Mouse (Mus musculus) erythroblast, embryonic 14.5 days (primary cell): ENCODE data around the gene Olfr1186. TPM values are rescaled to one million over a fixed set of nuclear protein-coding genes. Genes with fewer than 3 reads are reported as not detected.
"Not testable (repeated sequence)": the region's sequence is repeated elsewhere in the genome, so short reads cannot be mapped to it uniquely, and the experiment has no call there.

Experiments used
- H3K27me3 ChIP-seq: 2 replicates; pipeline ENCODE4 v1.6.1; 2012; ENCODE audit warnings: inconsistent platforms; ENCODE audit not compliant: control insufficient read depth
- H3K36me3 ChIP-seq: 2 replicates; pipeline ENCODE4 v1.6.1; 2012; ENCODE audit warnings: mild to moderate bottlenecking, inconsistent platforms; ENCODE audit not compliant: control insufficient read depth
- H3K4me1 ChIP-seq: 2 replicates; pipeline ENCODE4 v1.6.1; 2012; ENCODE audit warnings: inconsistent platforms; ENCODE audit not compliant: control insufficient read depth
- H3K4me3 ChIP-seq: replicated peaks from 2 replicates; pipeline ENCODE3; 2012; ENCODE audit warnings: moderate library complexity, mild to moderate bottlenecking, inconsistent platforms
- H3K9me3 ChIP-seq: 2 replicates; pipeline ENCODE4 v1.6.1; 2012; ENCODE audit warnings: low read length, inconsistent platforms, mixed read lengths; ENCODE audit not compliant: control insufficient read depth
- GATA1 ChIP-seq: IDR thresholded peaks from 2 replicates; pipeline ENCODE4 v1.6.1; 2012; ENCODE audit warnings: low read length, inconsistent platforms, mixed read lengths
- TAL1 ChIP-seq: IDR thresholded peaks from 3 replicates; pipeline ENCODE4 v1.6.1; 2012; ENCODE audit warnings: low read length, inconsistent platforms, mixed read lengths
- polyA plus RNA-seq: library from polyadenylated mRNA; stranded (reverse); fragments of >175 nt; gene quantifications from 2 replicates; pipeline ENCODE4 v1.2.3, GENCODE M21; 2012

The Olfr1186 gene
- not detected in 2 replicates for polyA plus RNA-seq

DNA sequence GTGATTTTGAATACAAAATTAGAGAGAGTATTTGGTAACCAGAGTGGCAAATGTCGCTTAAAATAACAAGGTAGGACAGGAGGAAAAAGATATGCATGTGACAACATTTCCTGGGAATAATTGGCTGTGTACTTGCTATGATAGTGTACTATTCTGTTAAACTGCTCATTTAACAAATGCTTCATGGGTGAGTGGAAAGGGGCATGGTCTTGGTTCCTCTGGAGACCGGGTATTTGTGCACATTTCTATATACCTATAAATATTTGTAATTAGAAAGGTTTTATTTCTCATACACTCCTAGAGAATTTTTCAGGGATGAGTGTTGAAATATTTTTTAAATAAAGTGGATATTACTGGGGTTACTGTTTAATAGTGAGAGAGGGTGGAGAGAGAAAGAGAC lies at the start of gene Olfr1186:
Gene Olfr1186 (plus strand): TSS at position 301 of the 400 bp plus-strand sequence.
- Histone ChIP-seq H3K9me3 (no peaks in the 10 kb centered on the region), H3K27me3 (no peaks in the 10 kb centered on the region), H3K36me3 (no peaks in the 10 kb centered on the region), H3K4me3 (no peak within 1 kb of the TSS), H3K4me1 (no peaks in the 10 kb centered on the region)
- TF ChIP-seq GATA1 (no peak), TAL1 (no peak)

DNA sequence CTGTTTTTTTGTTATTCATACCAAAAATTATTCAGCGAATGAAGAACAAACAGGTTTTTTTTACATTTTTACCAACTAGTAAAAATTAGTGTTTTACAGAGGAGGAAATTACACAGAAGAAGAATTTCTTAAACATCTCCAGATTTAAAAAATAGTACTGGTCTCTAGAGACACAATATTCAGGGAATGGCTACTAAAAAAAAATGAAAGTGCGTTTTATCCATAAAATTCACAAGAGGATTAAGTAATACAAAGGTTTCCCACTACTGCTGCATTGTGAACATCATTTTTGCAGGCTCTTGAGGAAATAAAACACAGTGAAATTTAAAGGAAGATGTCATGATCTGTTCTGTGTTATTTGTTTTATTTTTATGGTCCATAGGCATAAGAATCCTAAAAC lies 35.1 kb upstream of the Olfr1186 start, which contains the start of gene Olfr1184:
Gene Olfr1184 (plus strand): TSS at position 301 of the 400 bp plus-strand sequence.
- H3K36me3 ChIP-seq: no peaks in the 10 kb centered on the region
- no peak for TF ChIP-seq GATA1
- TF ChIP-seq TAL1: no peak

DNA sequence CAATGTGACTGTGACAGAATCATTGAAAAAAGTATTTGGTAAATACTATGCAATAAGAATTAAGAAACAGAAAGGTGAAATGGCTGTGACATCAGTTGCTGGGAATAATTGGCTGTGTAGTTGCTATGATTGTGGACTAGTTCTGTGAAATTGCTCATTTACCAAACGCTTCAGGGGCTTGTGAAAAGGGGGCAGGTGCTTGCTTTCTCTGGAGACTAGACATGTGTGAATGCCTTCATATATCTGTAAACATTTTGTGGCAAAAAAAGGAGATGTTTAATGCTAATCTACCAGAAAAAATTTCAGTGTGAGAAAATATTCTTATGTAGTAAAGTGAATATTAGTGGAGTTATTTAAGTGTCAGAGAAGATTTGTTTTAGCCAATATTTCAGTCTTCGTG lies 25.3 kb upstream of the Olfr1186 start, which contains the start of gene Olfr1185-ps1:
Gene Olfr1185-ps1 (plus strand): TSS at position 301 of the 400 bp plus-strand sequence.
- H3K36me3 ChIP-seq: no peaks in the 10 kb centered on the region
- H3K9me3 ChIP-seq: no peaks in the 10 kb centered on the region
- no peak within 1 kb of the TSS for H3K4me3 ChIP-seq
- TF ChIP-seq GATA1: no peak
- TF ChIP-seq TAL1: no peak
- H3K27me3 ChIP-seq: no peaks in the 10 kb centered on the region
- no peaks in the 10 kb centered on the region for H3K4me1 ChIP-seq

More for the DNA sequence above, 35.1 kb upstream of the Olfr1186 start, which contains the start of gene Olfr1184:
- H3K4me1 ChIP-seq: no peaks in the 10 kb centered on the region
- no peaks in the 10 kb centered on the region for H3K9me3 ChIP-seq
- H3K27me3 ChIP-seq: no peaks in the 10 kb centered on the region
- no peak within 1 kb of the TSS for H3K4me3 ChIP-seq

DNA sequence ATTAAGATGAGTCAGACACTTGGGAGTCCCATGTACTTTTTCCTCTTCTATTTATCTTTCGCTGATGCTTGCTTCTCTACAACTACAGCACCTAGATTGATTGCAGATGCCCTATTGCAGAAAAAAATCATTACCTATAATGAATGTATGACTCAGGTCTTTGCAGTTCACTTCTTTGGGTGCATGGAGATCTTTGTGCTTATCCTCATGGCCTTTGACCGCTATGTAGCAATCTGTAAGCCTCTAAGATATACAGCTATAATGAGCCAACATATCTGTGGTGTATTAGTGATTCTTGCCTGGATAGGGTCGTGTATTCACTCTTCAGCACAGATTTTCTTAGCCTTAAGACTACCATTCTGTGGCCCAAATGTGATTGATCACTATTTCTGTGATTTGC lies 7.4 kb downstream of the Olfr1186 start:
- TF ChIP-seq GATA1: no peak
- no peaks in the 10 kb centered on the region for H3K27me3 ChIP-seq

DNA sequence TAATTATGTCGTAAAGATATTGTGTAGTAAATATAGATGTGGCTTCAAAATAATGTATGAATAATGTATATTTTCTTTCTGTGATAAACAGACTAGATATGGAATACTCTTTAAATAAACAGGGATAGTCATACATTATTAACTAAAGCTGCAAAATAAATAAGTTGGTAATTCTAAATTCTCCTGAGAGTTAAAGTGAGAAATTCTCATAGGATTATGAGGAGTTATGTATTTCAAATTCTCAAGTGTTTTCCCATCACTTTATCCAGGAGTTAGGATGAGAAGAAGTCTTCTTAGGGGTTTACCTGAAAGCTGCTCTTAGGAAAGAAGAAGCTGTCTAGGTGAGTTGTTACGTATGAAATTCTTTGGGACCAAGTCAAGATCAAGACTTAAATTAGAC lies 38.3 kb downstream of the Olfr1186 start, which contains the start of gene Olfr1188:
Gene Olfr1188 (plus strand): TSS at position 301 of the 400 bp plus-strand sequence.
- Histone ChIP-seq H3K36me3 (no peaks in the 10 kb centered on the region), H3K4me1 (no peaks in the 10 kb centered on the region), H3K9me3 (peaks cover 2% of the 10 kb centered on the region; the same call in 1 of the 2 replicates), H3K27me3 (no peaks in the 10 kb centered on the region), H3K4me3 (no peak within 1 kb of the TSS)
- TF ChIP-seq GATA1: no peak
- no peak for TF ChIP-seq TAL1

More for the DNA sequence above, 7.4 kb downstream of the Olfr1186 start:
- Histone ChIP-seq H3K9me3 (peaks cover 5% of the 10 kb centered on the region; the same call in 1 of the 2 replicates), H3K36me3 (no peaks in the 10 kb centered on the region), H3K4me1 (no peaks in the 10 kb centered on the region), H3K4me3 (no peak overlapping the region)

DNA sequence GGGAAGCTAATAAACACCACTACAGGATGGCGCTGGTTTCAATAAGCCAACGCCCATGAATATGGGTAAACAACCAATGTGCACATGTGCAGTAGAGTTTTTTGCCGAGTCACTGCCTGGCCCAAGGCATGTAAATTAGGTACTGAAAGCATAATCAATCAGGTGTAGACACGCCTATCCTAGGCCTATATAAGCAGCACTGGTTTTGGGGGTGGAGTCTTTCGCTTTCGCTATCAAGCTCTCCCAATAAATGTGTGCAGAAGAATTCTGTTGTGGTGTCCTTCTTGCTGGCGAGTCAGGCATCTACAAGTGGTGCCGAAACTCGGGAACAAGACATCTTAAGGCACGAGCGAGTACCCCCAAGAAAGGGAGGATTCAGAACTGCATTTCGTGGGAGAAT lies 54.3 kb downstream of the Olfr1186 start:
- peaks cover 13% of the 10 kb centered on the region; the same call in 1 of the 2 replicates for H3K9me3 ChIP-seq
- not testable (repeated sequence) for H3K36me3 ChIP-seq, H3K27me3 ChIP-seq, H3K4me1 ChIP-seq, H3K4me3 ChIP-seq

Other genes with a start within 250 kb of the Olfr1186 start
- not detected in 2 replicates for gene Olfr1173, start 238.7 kb upstream of the Olfr1186 start, polyA plus RNA-seq
- gene Olfr1174-ps, start 203.4 kb upstream of the Olfr1186 start, polyA plus RNA-seq: not detected in 2 replicates
- not detected in 2 replicates for gene Olfr1175-ps, start 191.3 kb upstream of the Olfr1186 start, polyA plus RNA-seq
- gene Olfr1176, start 181.8 kb upstream of the Olfr1186 start, polyA plus RNA-seq: 0.02 TPM in 1 of 2 replicates, not detected in the other
- gene Olfr1177-ps, start 172.1 kb upstream of the Olfr1186 start, polyA plus RNA-seq: not detected in 2 replicates
- not detected in 2 replicates for gene Olfr1178, start 131.5 kb upstream of the Olfr1186 start, polyA plus RNA-seq
- not detected in 2 replicates for gene Olfr1179, start 112.1 kb upstream of the Olfr1186 start, polyA plus RNA-seq
- not detected in 2 replicates for gene Olfr1180, start 99.4 kb upstream of the Olfr1186 start, polyA plus RNA-seq
- not detected in 2 replicates for gene Olfr1181, start 92.4 kb upstream of the Olfr1186 start, polyA plus RNA-seq
- not detected in 2 replicates for gene Gm13757, start 69.4 kb upstream of the Olfr1186 start, polyA plus RNA-seq
- not detected in 2 replicates for gene Olfr1183, start 63.7 kb upstream of the Olfr1186 start, polyA plus RNA-seq
- 0.01 TPM in 1 of 2 replicates, not detected in the other for gene Olfr1184, start 35.0 kb upstream of the Olfr1186 start, polyA plus RNA-seq
- not detected in 2 replicates for gene Olfr1185-ps1, start 25.2 kb upstream of the Olfr1186 start, polyA plus RNA-seq
- gene Olfr1188, start 38.4 kb downstream of the Olfr1186 start, polyA plus RNA-seq: not detected in 2 replicates
- not detected in 2 replicates for gene Olfr1189, start 67.9 kb downstream of the Olfr1186 start, polyA plus RNA-seq
- 0.01 TPM in 1 of 2 replicates, not detected in the other for gene Olfr1191-ps1, start 122.0 kb downstream of the Olfr1186 start, polyA plus RNA-seq
- gene Olfr1192-ps1, start 130.0 kb downstream of the Olfr1186 start, polyA plus RNA-seq: not detected in 2 replicates
- gene Olfr1193, start 157.1 kb downstream of the Olfr1186 start, polyA plus RNA-seq: not detected in 2 replicates
- gene Olfr1195, start 170.6 kb downstream of the Olfr1186 start, polyA plus RNA-seq: not detected in 2 replicates
- not detected in 2 replicates for gene Olfr1196, start 186.0 kb downstream of the Olfr1186 start, polyA plus RNA-seq
- gene Olfr1197, start 213.8 kb downstream of the Olfr1186 start, polyA plus RNA-seq: not detected in 2 replicates
- gene Olfr1198, start 232.8 kb downstream of the Olfr1186 start, polyA plus RNA-seq: not detected in 2 replicates
- not detected in 2 replicates for gene Olfr1199, start 241.9 kb downstream of the Olfr1186 start, polyA plus RNA-seq